Mouse (Mus musculus) frontal cortex, postnatal 14 days (tissue): ENCODE results near the gene Slco3a1.
"Not testable (repeated sequence)": the region's sequence is repeated elsewhere in the genome, so short reads cannot be mapped to it uniquely, and the experiment has no call there.

ENCODE experiments used
- DNase-seq, 2 experiments: peaks; one replicate each; pipeline ENCODE4 v3.0.0; 2022; ENCODE audit warnings: low spot score in 2 of 2

Gene Slco3a1

DNA sequence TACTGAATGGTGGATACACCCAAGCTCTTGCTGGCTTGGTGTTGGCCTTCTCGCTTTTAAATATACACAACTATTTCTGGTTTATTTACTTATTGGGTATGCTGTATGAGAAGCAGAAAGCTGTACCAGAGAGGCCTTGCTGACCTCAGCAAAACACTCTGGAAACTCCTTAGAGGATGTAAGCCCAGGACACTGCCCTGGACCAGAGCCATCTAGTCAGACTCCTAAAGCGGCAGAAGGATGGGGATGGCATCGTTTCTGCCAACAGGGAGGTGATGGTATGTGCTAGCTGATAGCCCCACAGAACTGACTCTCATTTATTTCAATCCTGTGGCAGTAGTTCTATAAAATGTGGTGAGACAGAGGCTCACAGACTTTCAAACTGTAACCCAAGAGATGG is 125.3 kb downstream of the Slco3a1 start:
- DNase-seq, result no peak

DNA sequence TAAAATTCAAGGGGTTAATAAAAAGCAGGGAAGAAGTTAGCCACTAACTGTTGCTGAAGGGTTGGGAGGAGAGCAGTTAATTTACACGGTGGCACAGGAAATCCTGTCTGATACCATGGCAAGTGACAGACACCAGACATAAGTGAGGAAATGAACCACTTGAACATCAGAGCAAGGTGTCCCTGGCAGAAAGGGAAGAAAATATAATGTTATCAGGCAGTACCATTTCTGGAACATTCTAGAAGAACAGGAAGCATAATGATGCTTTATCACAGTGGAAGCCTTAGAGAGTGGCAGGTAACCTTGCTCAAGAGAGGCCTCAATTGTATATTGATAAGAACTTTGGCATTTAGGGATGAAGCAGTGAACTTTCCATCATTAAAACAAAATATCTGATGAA is 127.4 kb downstream of the Slco3a1 start:
- DNase-seq, result no peak

DNA sequence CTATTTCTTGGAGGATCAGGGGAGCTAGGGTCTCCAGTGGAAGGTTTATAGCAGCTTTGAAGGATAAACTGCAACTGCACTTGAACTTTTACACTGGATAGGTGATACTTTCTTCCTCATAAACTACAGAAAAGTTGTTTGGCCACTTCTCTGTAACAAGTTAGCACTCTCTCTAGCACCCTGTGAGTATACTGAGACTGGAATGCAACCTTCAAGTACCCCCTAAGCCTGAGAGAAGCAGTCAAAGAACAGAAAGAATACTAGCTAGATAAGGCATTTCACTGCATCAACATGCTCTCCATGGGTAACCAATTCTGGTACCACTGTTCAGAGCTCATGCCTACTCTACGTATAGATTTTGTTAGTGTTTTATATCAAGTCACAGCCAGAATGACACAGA is 128.6 kb downstream of the Slco3a1 start:
- no peak for DNase-seq

DNA sequence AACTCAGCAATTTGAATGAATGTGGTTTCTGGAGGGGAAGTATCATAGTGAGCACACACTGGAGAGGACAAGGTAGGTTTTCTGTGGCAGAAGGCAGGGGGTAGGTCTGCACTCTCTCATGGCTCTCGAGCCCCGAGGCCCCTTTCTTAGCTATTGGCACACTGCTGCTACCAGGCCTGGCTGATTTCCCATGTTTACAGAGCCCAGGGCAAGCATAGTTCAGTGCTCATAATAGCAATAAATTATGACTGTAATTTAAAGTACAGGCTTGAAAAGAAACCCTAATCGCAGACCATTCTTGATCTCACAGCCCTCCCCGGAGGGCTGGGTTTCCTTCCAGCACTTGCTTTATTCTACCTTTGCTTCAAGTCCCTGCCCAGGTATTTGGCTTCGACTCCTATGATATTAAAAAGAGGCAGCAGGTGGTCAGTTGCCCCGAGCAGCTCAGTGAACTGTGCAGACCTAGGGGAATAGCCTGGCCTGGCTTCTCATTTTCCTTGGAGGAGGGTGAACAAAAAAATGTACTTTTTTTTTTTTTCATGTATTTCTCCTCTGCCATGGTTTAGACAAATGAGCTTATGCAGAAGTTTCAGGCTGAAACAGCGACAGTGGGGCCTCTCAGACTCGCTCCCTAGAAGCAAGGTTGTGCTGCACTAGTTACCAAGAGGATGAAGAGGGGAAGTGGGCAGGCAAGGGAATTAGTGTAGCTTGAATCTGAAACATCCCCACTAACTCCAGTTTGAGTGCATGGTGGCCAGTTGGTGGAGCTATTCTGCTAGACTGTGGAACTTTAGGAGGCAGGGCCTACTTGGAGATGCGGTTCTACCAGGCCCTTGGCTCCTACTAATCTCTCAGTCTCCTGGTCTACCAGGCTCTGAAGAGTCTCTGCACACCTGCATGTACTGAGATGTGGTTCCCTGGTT is 130.4 kb downstream of the Slco3a1 start:
- DNase-seq, result no peak

DNA sequence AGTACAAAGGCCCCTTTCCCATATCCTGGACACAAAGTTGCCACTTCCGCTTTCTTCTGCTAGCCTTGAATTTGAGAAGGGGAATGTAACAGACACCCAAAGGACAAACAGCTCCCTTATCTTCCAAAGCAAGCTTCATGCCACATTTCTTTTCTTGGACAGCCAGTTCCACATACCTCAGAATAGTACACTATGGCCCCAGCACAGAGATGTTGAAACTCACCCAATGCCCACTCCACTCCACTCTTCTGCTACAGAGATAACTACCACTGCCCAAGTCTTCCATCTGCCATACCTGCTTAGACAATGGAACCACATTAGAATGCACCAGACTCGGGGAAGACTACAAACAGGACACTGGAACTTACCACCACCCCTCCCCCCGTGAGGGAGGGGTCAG is 131.3 kb downstream of the Slco3a1 start:
- DNase-seq, result no peak

DNA sequence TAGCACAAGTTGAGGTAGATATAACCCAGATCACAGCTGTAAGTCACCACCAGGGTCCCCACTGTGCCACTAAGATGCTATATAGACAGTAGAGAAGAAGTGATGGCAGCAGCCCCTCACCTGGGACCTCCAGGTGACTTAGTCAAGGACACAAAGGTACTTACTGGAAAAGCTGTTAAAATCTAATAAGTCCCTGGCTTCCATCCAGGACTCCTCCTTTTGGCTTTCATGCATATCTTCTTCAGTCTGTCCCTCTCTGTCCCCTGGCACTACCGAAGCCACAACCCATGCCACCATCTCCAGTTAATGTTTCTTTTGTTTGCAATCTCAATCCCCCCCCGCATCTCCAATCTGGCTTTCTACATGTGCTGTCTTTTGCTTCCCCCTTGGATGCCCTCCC is 131.8 kb downstream of the Slco3a1 start:
- DNase-seq, result no peak

DNA sequence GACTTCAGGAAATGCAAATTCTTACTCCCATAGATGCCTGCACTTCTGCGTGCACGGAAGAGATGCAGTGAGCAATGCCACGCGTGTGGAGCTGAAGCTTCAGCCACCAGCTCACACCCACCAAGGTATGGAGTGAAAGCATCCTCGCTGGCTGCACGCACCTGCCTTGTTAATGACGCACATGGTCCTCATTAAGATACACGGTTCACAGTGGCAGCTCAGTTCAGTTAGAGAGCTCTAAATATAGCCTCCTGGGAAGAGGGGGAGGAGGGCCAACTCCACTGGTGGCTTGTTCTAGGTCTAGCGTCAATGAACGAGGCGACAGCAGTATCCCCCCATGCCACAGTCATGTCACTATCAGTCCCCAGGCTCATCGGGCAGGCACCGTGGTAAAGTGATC is 132.6 kb downstream of the Slco3a1 start:
- DNase-seq, result peak in 1 of 2 experiments; percentile 13

DNA sequence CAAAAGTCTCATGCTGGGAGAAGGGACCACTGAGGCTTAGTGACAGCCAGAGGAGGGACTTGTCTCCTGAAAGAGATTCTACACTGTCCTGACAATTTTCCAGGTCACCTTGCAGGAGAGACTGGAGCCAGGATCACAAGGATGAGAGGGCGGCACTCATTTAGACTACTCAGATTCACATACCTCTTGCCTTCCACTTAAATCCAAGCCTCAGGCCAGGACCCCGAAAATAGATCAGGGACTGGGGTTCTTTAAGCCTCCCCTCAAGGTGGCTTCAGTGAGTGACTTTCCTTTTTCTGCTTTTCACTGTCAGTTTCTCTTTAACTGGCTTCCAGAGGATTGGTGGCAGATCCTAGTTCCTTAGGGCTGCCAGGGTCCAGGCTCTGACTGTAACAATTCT is 133.0 kb downstream of the Slco3a1 start:
- no peak for DNase-seq

DNA sequence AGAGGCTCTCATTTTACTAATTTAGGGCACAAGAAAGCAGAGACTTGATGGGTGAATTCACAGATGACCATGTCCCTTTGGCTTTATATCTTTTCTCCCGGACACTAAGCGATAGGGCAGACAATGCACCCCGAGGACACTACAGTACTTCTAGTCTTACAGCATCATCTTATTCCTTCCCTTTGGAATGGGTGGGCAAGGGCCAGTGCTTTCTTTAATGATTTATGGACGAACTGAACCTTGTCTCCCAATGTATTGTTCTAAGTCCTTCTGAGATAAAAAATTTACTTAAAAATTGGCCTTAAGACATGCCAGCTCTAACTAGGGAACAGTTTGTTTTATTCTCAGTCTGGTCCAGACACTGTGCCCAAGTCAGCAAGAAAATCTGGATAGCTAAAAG is 134.9 kb downstream of the Slco3a1 start:
- DNase-seq, result no peak

DNA sequence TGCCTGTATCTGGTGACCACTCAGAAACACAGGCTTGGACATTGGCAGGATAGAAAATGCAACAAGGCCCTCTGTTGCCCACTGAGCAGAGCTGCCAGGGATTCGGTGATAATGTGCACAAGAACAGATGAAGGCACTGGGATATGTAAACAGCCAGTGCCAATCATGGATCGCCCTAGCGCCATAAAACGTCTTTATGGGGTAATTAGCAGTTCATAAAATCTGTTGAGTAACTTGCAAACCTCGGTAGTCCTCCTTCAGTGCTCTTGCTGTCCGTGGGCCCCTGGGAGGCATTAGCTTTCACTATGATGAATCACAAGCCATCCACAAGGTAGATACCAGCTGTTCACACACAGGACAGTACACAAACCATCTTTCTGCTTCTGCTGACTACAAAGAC is 137.6 kb downstream of the Slco3a1 start:
- DNase-seq, result no peak

DNA sequence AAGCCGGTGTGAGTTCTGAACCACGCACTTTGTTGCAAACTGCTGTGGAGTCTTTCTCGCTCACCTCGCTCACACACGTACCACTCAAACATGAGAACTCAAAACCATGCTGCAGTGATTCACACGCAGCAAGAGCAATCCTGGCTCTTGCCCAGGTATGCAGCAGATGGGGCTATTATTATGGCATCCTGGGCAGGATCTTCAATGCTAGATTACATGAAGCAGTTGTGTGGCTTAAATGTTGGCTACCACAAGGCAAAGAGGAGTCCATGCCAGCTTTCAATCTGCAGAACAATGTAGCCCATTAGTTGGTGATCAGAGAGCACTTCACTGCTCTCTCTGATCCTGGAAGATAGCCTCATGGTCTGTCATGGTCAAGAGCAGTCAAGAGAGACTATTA is 139.3 kb downstream of the Slco3a1 start:
- no peak for DNase-seq

DNA sequence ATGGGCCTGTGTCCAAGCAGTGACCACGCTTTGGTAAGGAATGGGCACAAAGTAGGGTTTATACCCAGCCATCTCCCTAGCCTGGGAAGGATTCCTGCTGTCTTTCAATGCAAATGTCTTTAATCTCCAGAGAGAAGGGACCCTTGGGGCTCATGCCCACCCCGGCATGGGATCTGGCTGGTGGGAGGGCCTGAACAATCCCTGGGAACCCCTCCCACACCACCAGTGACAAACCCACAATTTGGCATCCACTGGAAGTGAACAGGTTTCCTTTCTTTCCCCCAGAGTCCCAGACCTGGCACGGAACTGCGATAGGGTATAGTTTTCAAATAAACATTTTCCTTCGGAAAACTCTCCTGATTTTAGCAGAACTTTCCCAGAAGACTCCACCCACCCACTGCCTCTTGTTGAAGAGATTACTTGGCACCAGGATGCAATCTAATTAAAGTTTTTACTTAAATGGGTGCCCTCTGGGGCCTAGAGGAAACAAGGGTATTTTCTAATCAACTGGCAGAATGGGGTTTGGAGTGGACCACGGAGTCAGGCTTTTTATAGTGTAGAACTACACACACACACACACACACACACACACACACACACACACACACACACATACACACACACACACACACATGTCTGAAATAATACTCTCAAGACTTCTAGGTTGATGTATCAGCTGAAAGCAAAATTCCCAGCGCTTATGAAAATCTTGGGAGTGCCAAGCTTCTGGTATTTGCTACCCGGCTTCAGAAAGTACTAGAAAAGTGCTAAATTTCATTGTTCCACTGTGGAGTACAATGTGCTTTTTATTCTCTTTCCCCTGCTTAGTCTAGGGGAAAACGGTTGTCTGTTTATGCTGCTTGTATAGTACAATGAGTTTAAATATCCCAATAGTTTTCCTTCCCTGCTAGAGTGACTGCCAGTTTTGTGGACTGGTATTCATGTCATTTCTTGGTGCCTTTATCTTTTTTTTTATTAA is 140.6 kb downstream of the Slco3a1 start:
- no peak for DNase-seq

DNA sequence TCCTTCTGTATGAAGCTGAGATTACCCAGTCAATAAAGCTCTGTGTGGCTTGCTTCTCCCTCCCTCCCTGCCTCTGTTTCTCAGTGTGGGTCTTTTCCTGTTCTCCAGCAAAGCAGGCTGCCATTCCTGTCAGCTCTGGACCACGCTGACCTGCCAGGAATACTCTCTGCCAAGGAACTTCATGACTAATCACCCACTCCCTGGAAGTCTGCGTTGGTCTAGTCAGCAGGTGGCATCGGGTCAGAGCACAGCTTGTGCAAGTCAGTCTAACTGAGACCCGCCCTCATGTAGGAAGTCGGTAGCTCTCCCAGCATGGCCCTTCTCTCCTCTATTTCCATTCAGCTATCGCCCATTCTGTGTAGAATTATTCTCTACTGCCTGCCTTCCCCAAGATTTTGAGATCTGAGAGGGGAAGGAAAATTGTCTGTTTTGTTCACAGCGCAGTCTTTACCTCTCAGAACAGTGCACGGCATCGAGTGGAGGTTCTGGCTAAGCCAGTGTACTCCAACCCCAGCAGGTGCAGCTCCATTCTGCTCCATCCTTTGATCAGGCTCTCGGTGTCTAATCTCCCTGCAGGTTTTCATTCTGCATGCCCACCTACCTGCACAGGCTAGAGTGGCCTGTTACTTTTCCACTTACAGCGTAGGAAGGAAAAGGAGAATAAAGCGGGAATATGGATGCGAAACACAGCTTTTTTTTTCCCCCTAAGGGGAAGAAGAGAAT is 145.8 kb downstream of the Slco3a1 start:
- DNase-seq, result no peak

DNA sequence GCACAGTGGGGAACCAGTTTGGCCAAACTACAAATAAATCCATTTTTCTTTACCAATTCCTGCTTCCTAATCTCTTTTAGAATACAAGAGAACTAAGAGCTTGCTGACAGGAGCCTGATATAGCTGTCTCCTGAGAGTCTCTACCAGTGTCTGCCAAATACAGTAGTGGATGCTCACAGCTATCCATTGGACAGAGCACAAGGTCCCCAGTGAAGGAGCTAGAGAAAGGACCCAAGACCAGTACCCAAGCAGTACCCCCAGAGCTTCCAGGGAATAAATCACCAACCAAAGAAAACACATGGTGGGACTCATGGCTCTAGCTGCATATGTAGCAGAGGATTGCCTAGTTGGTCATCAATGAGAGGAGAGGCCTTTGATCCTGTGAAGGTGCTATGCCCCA is 146.7 kb downstream of the Slco3a1 start:
- not testable (repeated sequence) for DNase-seq

DNA sequence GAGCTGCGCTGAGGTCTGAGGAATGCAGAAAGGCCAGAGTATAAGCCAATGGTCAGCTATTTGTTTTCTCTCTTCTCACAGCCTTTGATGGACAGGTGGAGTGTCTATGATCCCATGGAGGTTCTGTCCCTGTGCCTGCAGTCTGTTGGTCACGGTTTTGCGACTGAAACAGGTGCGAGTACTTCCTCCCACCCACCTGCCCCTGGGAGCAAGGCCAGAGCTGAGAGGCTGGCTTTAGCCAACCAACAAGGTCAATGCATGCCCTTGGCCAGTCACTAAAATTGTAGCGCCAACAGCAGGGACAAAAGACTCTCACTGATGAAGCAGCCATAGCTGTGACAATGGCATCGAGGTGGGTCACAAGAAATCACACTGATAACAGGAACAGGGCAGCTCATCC is 154.9 kb downstream of the Slco3a1 start:
- DNase-seq, result no peak

DNA sequence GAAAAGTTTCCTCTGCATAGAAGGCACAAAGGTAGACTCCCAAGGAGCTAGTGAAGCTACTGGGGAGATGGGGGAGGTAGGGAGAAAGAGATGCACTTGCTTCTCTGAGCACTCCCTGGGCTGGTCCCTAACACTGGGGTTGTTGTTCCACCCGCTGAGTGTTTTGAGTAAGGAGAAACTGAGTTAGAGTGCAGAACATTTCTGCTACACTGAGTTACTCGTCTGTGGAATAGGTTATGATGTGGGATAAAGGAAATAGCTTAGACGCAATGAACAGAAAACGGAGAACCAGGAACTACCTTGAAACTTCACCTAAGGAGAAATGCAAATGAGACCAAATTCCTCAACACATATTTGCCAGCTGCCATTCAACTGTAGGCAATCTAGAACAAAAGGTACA is 155.4 kb downstream of the Slco3a1 start:
- DNase-seq, result no peak

DNA sequence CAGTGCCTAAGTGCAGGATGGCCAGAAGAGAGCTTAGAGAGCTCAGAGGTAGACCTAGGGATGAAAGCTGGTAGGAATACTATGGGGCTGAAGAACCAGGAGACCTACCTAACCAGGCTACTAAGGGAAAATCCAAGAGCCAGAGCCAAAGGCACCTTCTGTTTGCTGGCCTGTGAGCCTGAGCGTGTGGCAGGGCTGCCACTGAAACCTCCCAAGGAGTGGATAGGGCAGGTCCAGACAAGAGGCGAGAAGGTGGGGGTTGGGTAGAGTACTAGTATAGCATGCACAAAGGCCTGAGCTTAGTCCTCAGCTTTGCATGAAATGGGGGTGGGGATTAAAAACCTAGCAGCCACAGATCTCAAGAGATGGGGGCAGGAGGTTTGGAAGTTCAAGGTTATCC is 156.3 kb downstream of the Slco3a1 start:
- no peak for DNase-seq

DNA sequence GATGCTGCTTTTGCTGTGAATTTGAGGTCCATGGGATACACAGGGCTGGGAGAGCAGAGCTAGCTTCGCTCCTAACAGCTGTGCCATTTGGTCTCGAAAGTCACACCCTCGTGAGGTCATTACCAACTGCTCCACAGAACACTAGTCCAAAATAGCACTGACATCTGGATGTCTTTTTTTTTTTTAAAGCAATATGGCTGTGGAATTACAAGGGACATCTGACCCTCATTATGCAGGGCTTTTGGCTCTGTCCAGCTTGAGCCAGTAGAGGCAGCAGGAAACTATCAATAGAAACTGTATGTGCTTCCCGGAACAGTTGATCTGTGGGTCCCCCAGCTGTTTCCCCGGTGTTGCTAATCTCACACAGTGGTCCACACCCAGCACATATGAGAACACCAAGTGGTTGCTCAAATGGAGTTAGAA is 163.1 kb downstream of the Slco3a1 start:
- DNase-seq, result no peak

DNA sequence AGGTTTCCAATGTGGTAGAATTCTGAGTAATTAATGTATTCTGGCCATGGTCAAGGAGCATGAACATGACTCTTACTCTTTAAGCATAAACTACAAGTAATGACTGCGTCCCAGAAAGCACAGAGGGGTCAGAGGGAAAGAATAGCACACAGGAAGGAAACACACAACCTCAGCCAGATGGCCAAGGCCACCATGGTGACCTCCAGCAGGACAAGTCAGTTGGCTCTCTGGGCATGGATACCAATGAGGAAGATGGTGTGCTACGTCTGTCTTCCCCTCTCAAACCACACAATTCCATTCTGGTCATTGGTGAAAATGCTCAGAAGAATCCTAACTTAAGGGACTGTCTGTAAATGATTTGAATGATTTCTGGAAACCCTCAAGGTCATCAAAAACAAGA is 165.0 kb downstream of the Slco3a1 start:
- DNase-seq, result no peak

DNA sequence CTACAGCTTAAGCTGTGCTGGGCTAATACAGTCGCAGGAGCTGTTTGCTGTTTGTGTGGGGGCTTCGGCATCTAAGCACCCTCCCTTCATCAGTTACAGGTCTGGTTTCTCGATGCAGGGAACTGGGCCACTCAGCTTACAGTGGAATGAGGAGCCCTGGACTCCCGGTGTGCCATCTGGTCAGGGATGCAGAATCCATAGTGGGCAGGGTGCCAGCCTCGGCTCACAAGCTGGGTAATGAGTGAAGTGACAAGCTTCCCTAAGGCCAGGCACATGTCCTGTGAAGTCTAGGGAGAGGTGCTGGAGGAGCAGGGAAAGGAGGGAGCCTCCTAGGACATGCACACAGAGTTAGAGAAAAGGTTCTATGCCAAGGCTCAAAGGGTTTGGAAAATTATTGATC is 168.3 kb downstream of the Slco3a1 start:
- no peak for DNase-seq

DNA sequence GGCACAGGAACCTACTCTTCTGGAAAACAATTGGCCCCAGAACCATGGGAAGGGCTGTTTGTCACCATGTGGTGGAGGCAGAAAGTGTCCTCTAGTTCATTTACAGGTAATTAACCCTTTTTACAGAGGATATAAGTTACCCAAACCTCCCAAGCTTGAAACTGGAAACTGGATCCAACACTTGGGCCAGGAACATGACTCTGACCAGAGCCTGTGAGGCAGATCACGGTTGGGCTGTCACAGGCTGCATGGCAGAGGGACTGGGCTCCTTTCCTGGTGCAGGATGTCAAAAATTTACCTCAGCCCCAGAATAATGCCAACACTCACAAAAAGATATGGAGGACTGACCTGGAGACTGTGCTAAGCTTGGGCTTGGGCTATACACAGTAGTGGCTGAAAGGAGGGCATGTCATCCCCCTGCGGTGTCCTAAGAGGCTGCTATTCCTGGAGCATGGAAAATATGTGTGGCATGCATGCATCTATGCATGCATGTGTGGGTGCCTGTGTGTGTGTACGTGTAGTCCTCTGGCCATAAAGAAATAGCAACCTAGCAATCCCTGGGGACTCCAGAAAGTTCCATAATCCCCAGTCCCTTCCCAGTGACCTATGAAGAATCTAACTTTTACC is 171.4 kb downstream of the Slco3a1 start:
- no peak for DNase-seq

DNA sequence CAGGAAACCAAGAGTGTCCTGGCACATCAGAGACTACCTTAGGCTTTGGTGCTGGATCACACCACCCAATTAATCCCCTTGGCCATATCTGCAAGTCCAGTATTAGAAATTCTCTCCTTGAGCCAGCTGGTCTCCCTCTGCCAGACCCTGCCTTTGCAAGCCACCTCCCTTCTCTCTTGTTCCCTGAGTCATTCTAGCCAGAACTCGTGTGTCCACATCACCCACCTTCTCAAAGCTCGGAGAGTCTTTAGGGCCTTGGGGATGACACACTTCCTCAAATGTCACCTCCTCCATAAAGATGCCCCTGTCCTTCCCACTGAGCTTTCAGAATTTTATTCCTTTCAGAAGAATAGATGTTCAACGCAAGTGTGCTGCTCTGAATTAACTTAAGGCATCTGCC is 172.3 kb downstream of the Slco3a1 start:
- DNase-seq, result no peak
